Mouse (Mus musculus) megakaryocyte, embryonic 14.5 days (primary cell): ENCODE measurements around the gene Itgb8.

Source experiments
- FLI1 ChIP-seq: IDR thresholded peaks from 2 replicates; pipeline ENCODE4 v1.6.1; 2012; ENCODE audit warnings: low read length, inconsistent platforms, mixed read lengths
- GATA1 ChIP-seq: IDR thresholded peaks from 3 replicates; pipeline ENCODE4 v1.6.1; 2012; ENCODE audit warnings: mixed read lengths, low read length, inconsistent platforms, borderline replicate concordance

GRCm38 (mm10) chr12:119147753-119148152 is 90.8 kb downstream of the Itgb8 start:
- TF ChIP-seq FLI1 (no peak), GATA1 (no peak)
